In the genomic region with DNA sequence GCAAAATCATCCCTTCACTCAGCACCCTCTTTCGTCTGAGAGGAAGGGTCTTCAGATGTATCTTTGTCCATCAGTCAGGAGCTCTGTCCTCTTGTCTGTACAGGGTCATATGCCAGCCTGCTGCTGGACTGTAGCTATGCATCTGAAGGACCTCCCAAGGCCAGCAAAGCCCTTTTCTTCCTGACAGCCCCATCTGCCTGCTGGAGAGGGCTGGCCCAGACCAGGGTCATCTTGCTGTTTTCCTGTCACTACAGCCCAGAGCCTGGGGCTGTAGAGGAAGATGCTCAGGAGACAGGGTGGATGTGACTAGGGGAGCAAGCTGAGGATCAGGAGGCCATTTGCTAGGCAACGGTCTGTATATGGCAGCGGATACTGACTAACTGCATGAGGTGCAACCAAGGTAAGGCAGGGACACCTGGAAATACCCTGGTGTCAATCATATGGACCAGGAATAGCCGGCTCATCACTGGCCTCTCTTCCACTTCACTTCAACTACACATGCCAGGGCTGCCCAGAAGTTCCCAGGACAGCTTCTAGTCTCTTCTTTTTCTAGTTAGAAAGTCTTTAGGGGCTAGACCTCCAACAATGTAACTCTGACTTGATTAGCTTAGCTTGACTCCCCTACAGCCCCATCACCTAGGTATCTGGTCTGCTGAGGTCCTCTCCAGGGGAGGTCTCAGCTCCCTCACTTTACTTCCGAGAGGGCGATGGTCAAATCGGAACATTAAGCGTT, we compare ENCODE assay signal across 8 mouse cellular contexts. TPM values are rescaled to one million over a fixed set of nuclear protein-coding genes. Genes with fewer than 3 reads are reported as not detected.
DNase-seq lines count a peak whose midpoint lies in the region; ATAC-seq lines count a peak whose summit lies in the region.

No protein-coding gene starts in this region.

- H3K9ac ChIP-seq in neural tube, embryonic 11.5 days (ENCODE audit: low read length): peak overlapping the region; percentile 77
- H3K9ac ChIP-seq in stomach, embryonic 14.5 days (replicated peaks; ENCODE audit: low read depth, low read length): peak overlapping the region; percentile 76

- H3K36me3 ChIP-seq in neural tube, embryonic 11.5 days (ENCODE audit: control insufficient read depth, insufficient read depth, low read length): peaks cover 11% of the 10 kb centered on the region
- peaks cover 28% of the 10 kb centered on the region for H3K36me3 ChIP-seq in limb, embryonic 10.5 days
- peaks cover 20% of the 10 kb centered on the region for H3K36me3 ChIP-seq in stomach, embryonic 14.5 days (ENCODE audit: control insufficient read depth, insufficient read depth, low read length)

- no peaks in the 10 kb centered on the region for H3K27me3 ChIP-seq in neural tube, embryonic 11.5 days (ENCODE audit: control insufficient read depth, insufficient read depth, low read length)
- no peaks in the 10 kb centered on the region for H3K27me3 ChIP-seq in limb, embryonic 10.5 days (ENCODE audit: low read depth, poor library complexity, severe bottlenecking)
- no peaks in the 10 kb centered on the region for H3K27me3 ChIP-seq in stomach, embryonic 14.5 days (ENCODE audit: control insufficient read depth, insufficient read depth, low read length)

- no peaks in the 10 kb centered on the region for H3K9me3 ChIP-seq in neural tube, embryonic 11.5 days (ENCODE audit: control insufficient read depth, low read length)
- no peaks in the 10 kb centered on the region for H3K9me3 ChIP-seq in limb, embryonic 10.5 days (replicated peaks)
- H3K9me3 ChIP-seq in stomach, embryonic 14.5 days (ENCODE audit: control insufficient read depth, low read depth, low read length): no peaks in the 10 kb centered on the region

- 23% methylated on average over 8 of the region's 8 CpGs for WGBS in neural tube, embryonic 11.5 days
- 25% methylated on average over 8 of the region's 8 CpGs for WGBS in limb, embryonic 10.5 days
- 15% methylated on average over 8 of the region's 8 CpGs for WGBS in stomach, embryonic 14.5 days

- H3K4me1 ChIP-seq in neural tube, embryonic 11.5 days (ENCODE audit: control insufficient read depth, insufficient read depth, low read length): peaks cover 27% of the 10 kb centered on the region
- H3K4me1 ChIP-seq in limb, embryonic 10.5 days: peaks cover 55% of the 10 kb centered on the region
- H3K4me1 ChIP-seq in stomach, embryonic 14.5 days (ENCODE audit: control insufficient read depth, insufficient read depth, low read length): peaks cover 32% of the 10 kb centered on the region; the same call in 1 of the 2 replicates

- peak overlapping the region; percentile 79 for H3K4me2 ChIP-seq in neural tube, embryonic 11.5 days (ENCODE audit: low read depth)
- peak overlapping the region; percentile 84 for H3K4me2 ChIP-seq in stomach, embryonic 14.5 days (replicated peaks; ENCODE audit: low read depth, low read length)

- peak overlapping the region; percentile 84; the same call in 1 of the 2 replicates for H3K27ac ChIP-seq in neural tube, embryonic 11.5 days (ENCODE audit: low read depth, low read length)
- H3K27ac ChIP-seq in limb, embryonic 10.5 days: peak overlapping the region; percentile 81
- peak overlapping the region; percentile 74; the same call in 1 of the 2 replicates for H3K27ac ChIP-seq in stomach, embryonic 14.5 days (ENCODE audit: low read length)

- DNase-seq in adrenal gland, adult (ENCODE audit: inconsistent age in 2 of 2, low spot score in 1 of 2): peak; percentile 46 to 61
- DNase-seq in adrenal gland, postnatal 36 days: no peak
- DNase-seq in neural tube, embryonic 11.5 days (ENCODE audit: low spot score): no peak
- no peak for DNase-seq in neural tube, embryonic 10.5 days (ENCODE audit: extremely low spot score, low spot score)
- no peak for DNase-seq in limb, embryonic 10.5 days (ENCODE audit: low spot score)
- DNase-seq in layer of hippocampus, adult 9-10 months (ENCODE audit: low spot score): no peak
- no peak for DNase-seq in left cerebral cortex, adult 11 months (ENCODE audit: low spot score)

- H3K4me3 ChIP-seq in neural tube, embryonic 11.5 days (ENCODE audit: low read depth, low read length): peak overlapping the region; percentile 59
- H3K4me3 ChIP-seq in limb, embryonic 10.5 days: peak overlapping the region; percentile 62
- H3K4me3 ChIP-seq in stomach, embryonic 14.5 days (ENCODE audit: low read depth, low read length): peak overlapping the region; percentile 66

- ATAC-seq in neural tube, embryonic 11.5 days (ENCODE audit: insufficient read depth, low FRiP score, low TSS enrichment): no peak
- no peak for ATAC-seq in stomach, embryonic 14.5 days (ENCODE audit: insufficient number of reproducible peaks, insufficient read depth, low FRiP score, low read depth)

RNA-seq across cellular contexts. Expression of a gene that starts 0.8 kb away (rescaled TPM):
- total RNA-seq in adrenal gland, postnatal 36 days (2021): 10 to 100 TPM; 32.8 to 34.2 TPM
- polyA plus RNA-seq in neural tube, embryonic 11.5 days (2014; fragmentation: Nextera tagmentation; extraction: Ambion mirVana): 65.9 and 69.4 TPM in 2 replicates
- polyA plus RNA-seq in limb, embryonic 10.5 days (2016; fragmentation: Nextera tagmentation; extraction: Ambion mirVana): 34.9 and 42.3 TPM in 2 replicates
- 52.9 and 56.1 TPM in 2 replicates for polyA plus RNA-seq in stomach, embryonic 14.5 days (2014; fragmentation: Nextera tagmentation; extraction: Ambion mirVana)

RNA-seq across cellular contexts. Expression of a gene that starts 4.1 kb away (rescaled TPM):
- total RNA-seq in adrenal gland, postnatal 36 days (2021): 10 to 100 TPM; 26.2 to 28.0 TPM
- polyA plus RNA-seq in neural tube, embryonic 11.5 days (2014; fragmentation: Nextera tagmentation; extraction: Ambion mirVana): 25.7 and 30.2 TPM in 2 replicates
- 30.2 and 34.7 TPM in 2 replicates for polyA plus RNA-seq in limb, embryonic 10.5 days (2016; fragmentation: Nextera tagmentation; extraction: Ambion mirVana)
- 26.2 and 26.9 TPM in 2 replicates for polyA plus RNA-seq in stomach, embryonic 14.5 days (2014; fragmentation: Nextera tagmentation; extraction: Ambion mirVana)

RNA-seq across cellular contexts. Expression of a gene that starts 8.9 kb away (rescaled TPM):
- total RNA-seq in adrenal gland, postnatal 36 days (2021): 1 to 10 TPM in 1 of 2 experiments, under 1 TPM in 1; 0.73 to 2.6 TPM
- 2.6 and 4.5 TPM in 2 replicates for polyA plus RNA-seq in neural tube, embryonic 11.5 days (2014; fragmentation: Nextera tagmentation; extraction: Ambion mirVana)
- 1.7 and 1.8 TPM in 2 replicates for polyA plus RNA-seq in limb, embryonic 10.5 days (2016; fragmentation: Nextera tagmentation; extraction: Ambion mirVana)
- 2.8 and 3.8 TPM in 2 replicates for polyA plus RNA-seq in stomach, embryonic 14.5 days (2014; fragmentation: Nextera tagmentation; extraction: Ambion mirVana)

RNA-seq across cellular contexts. Expression of a gene that starts 17.9 kb away (rescaled TPM):
- 10 to 100 TPM; 61.0 to 69.8 TPM for total RNA-seq in adrenal gland, postnatal 36 days (2021)
- 104 and 108 TPM in 2 replicates for polyA plus RNA-seq in neural tube, embryonic 11.5 days (2014; fragmentation: Nextera tagmentation; extraction: Ambion mirVana)
- polyA plus RNA-seq in limb, embryonic 10.5 days (2016; fragmentation: Nextera tagmentation; extraction: Ambion mirVana): 109 and 122 TPM in 2 replicates
- 91.9 and 94.4 TPM in 2 replicates for polyA plus RNA-seq in stomach, embryonic 14.5 days (2014; fragmentation: Nextera tagmentation; extraction: Ambion mirVana)

RNA-seq across cellular contexts. Expression of a gene that starts 22.5 kb away (rescaled TPM):
- total RNA-seq in adrenal gland, postnatal 36 days (2021): 10 to 100 TPM; 93.0 to 96.7 TPM
- 187 and 192 TPM in 2 replicates for polyA plus RNA-seq in neural tube, embryonic 11.5 days (2014; fragmentation: Nextera tagmentation; extraction: Ambion mirVana)
- 228 and 231 TPM in 2 replicates for polyA plus RNA-seq in limb, embryonic 10.5 days (2016; fragmentation: Nextera tagmentation; extraction: Ambion mirVana)
- 206 and 226 TPM in 2 replicates for polyA plus RNA-seq in stomach, embryonic 14.5 days (2014; fragmentation: Nextera tagmentation; extraction: Ambion mirVana)

Comparison
In these comparisons a context has a peak if more than half of its experiments do, and no peak if none do; other contexts are left out.
1. DNase-seq: peak in adrenal gland, adult (2 of 2); none in adrenal gland, postnatal 36 days (0 of 2), neural tube, embryonic 11.5 days (single experiment), neural tube, embryonic 10.5 days (single experiment), limb, embryonic 10.5 days (single experiment), layer of hippocampus, adult 9-10 months (single experiment) and left cerebral cortex, adult 11 months (single experiment).
2. Peak in every context shown above with its lines, with median percentiles within 50 percentile points of each other: H3K27ac ChIP-seq and H3K4me3 ChIP-seq.